ENCODE assay signal across 8 mouse cellular contexts in the genomic region with DNA sequence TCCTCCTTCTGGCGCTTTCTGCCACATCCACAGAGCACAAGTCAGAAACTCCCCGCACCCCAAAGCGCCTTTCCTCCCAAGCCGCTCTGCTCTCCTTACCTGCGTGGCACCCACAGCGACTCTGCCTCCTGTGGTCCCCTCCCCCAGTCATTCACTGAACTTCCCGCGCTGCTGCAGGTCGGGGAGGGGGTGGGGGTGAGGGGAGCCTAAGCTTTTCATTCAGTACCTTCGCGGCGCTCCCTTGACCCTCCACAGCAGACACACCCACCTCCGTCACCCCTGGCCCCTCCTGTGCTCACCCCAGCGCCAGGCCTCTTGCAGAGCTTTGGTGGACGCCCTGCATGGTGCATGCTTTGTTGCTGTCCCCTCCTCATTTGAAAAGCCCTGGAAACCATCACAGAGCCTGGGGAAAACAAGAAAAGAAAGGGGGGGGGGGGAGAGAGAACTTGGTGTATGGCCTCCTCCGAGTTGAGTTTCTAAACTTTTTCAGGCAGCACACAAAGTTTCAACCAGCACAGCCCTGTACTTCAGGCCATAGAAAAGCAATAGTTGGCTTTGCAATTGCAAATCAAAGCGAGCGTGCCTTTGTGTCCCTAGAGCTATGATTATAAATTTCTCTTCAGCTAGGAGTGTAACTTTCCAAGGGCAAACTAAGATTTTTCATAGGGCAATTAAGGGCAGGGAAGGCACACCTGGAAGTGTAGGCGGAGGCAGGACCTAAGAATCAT. TPM values are rescaled to one million over a fixed set of nuclear protein-coding genes. Genes with fewer than 3 reads are reported as not detected.
DNase-seq lines count a peak whose midpoint lies in the region; ATAC-seq and TF ChIP-seq lines count a peak whose summit lies in the region.

A gene (minus strand): TSS at position 268 of the 728 bp plus-strand sequence.

- TF ChIP-seq POLR2A in kidney, adult 2 months (IDR thresholded peaks at IDR 0.05; ENCODE audit: low read depth, low read length), result no peak

- ATAC-seq in embryonic facial prominence, embryonic 11.5 days (replicated peaks; ENCODE audit: insufficient number of reproducible peaks, low FRiP score, low TSS enrichment, low read depth), result peak; percentile 81
- no peak for ATAC-seq in liver, embryonic 12.5 days
- peak; percentile 53 for ATAC-seq in stomach, postnatal 0 days (ENCODE audit: low FRiP score, low TSS enrichment)
- ATAC-seq in megakaryocyte-erythroid progenitor cell, adult 5-6 weeks (replicated peaks; ENCODE audit: low FRiP score, low TSS enrichment, poor library complexity, severe bottlenecking), result no peak

- H3K27ac ChIP-seq in kidney, adult 2 months (ENCODE audit: insufficient read depth, low read depth, low read length), result peak within 1 kb of the TSS; percentile 67
- peak within 1 kb of the TSS; percentile 18; the same call in 1 of the 2 replicates for H3K27ac ChIP-seq in ES-E14 (ENCODE audit: insufficient read depth, low read depth, low read length, poor library complexity, severe bottlenecking)
- H3K27ac ChIP-seq in embryonic facial prominence, embryonic 11.5 days (replicated peaks; ENCODE audit: low read depth, low read length), result peak within 1 kb of the TSS; percentile 86
- no peak within 1 kb of the TSS for H3K27ac ChIP-seq in liver, embryonic 12.5 days
- H3K27ac ChIP-seq in stomach, postnatal 0 days (replicated peaks), result peak within 1 kb of the TSS; percentile 93

- in situ Hi-C loops in ES-E14 (cut with MboI; ENCODE audit: low sequenced_read_pairs in 2 of 2, unreplicated experiment in 2 of 2), result no loop called here

- TF ChIP-seq CTCF in kidney, adult 2 months (conservative IDR thresholded peaks at IDR 0.05; ENCODE audit: insufficient read depth, insufficient read length, low read depth, low read length), result no peak
- TF ChIP-seq CTCF in stomach, postnatal 0 days (IDR thresholded peaks at IDR 0.05; ENCODE audit: low read depth), result no peak

- no peaks in the 10 kb centered on the region for H3K36me3 ChIP-seq in kidney, adult 2 months (ENCODE audit: control insufficient read depth, insufficient read depth, low read length)
- H3K36me3 ChIP-seq in ES-E14 (ENCODE audit: control insufficient read depth, insufficient read depth, low read length, poor library complexity, severe bottlenecking), result no peaks in the 10 kb centered on the region
- no peaks in the 10 kb centered on the region for H3K36me3 ChIP-seq in embryonic facial prominence, embryonic 11.5 days (replicated peaks; ENCODE audit: control insufficient read depth, insufficient read depth, low read depth, low read length)
- no peaks in the 10 kb centered on the region for H3K36me3 ChIP-seq in liver, embryonic 12.5 days
- H3K36me3 ChIP-seq in stomach, postnatal 0 days (ENCODE audit: control insufficient read depth, insufficient read depth, low read length), result no peaks in the 10 kb centered on the region

- no peaks in the 10 kb centered on the region for H3K27me3 ChIP-seq in kidney, adult 2 months (replicated peaks; ENCODE audit: control insufficient read depth, insufficient read depth, low read length)
- no peaks in the 10 kb centered on the region for H3K27me3 ChIP-seq in embryonic facial prominence, embryonic 11.5 days (ENCODE audit: control insufficient read depth, insufficient read depth, low read length)
- H3K27me3 ChIP-seq in liver, embryonic 12.5 days (replicated peaks), result peaks cover 37% of the 10 kb centered on the region
- H3K27me3 ChIP-seq in stomach, postnatal 0 days (ENCODE audit: control insufficient read depth, insufficient read depth, low read length), result no peaks in the 10 kb centered on the region

- H3K4me3 ChIP-seq in kidney, adult 2 months (ENCODE audit: insufficient read depth, low read depth, low read length), result peak within 1 kb of the TSS; percentile 76
- H3K4me3 ChIP-seq in ES-E14 (ENCODE audit: insufficient read depth in 1 of 2, low read depth in 1 of 2, low read length in 2 of 2, poor library complexity in 1 of 2, severe bottlenecking in 1 of 2), result peak within 1 kb of the TSS; percentile 83 to 91
- H3K4me3 ChIP-seq in embryonic facial prominence, embryonic 11.5 days (ENCODE audit: low read depth, low read length), result peak within 1 kb of the TSS; percentile 63
- peak within 1 kb of the TSS; percentile 61 for H3K4me3 ChIP-seq in liver, embryonic 12.5 days
- H3K4me3 ChIP-seq in stomach, postnatal 0 days (ENCODE audit: low read depth, low read length), result peak within 1 kb of the TSS; percentile 77

- H3K4me1 ChIP-seq in kidney, adult 2 months (ENCODE audit: control insufficient read depth, insufficient read depth, low read length), result no peaks in the 10 kb centered on the region
- peaks cover 0 to 6% of the 10 kb centered on the region in 2 experiments; a peak in 2 of 4 replicates for H3K4me1 ChIP-seq in ES-E14 (ENCODE audit: control insufficient read depth in 2 of 2, insufficient read depth in 2 of 2, low read length in 2 of 2, poor library complexity in 1 of 2)
- H3K4me1 ChIP-seq in embryonic facial prominence, embryonic 11.5 days (ENCODE audit: control insufficient read depth, insufficient read depth, low read length), result no peaks in the 10 kb centered on the region; the same call in 1 of the 2 replicates
- H3K4me1 ChIP-seq in liver, embryonic 12.5 days, result peaks cover 18% of the 10 kb centered on the region
- no peaks in the 10 kb centered on the region for H3K4me1 ChIP-seq in stomach, postnatal 0 days (replicated peaks; ENCODE audit: control insufficient read depth, insufficient read depth)

- peak within 1 kb of the TSS; percentile 74 for H3K9ac ChIP-seq in ES-E14 (ENCODE audit: insufficient read depth, low read depth, low read length, poor library complexity, severe bottlenecking)
- peak within 1 kb of the TSS; percentile 84 for H3K9ac ChIP-seq in embryonic facial prominence, embryonic 11.5 days (replicated peaks; ENCODE audit: low read length)
- H3K9ac ChIP-seq in liver, embryonic 12.5 days, result peak within 1 kb of the TSS; percentile 53
- peak within 1 kb of the TSS; percentile 84 for H3K9ac ChIP-seq in stomach, postnatal 0 days (ENCODE audit: low read length)

- no peaks in the 10 kb centered on the region for H3K9me3 ChIP-seq in ES-E14 (ENCODE audit: control insufficient read depth, insufficient read depth, low read depth, low read length)
- H3K9me3 ChIP-seq in embryonic facial prominence, embryonic 11.5 days (replicated peaks; ENCODE audit: control insufficient read depth, low read length), result no peaks in the 10 kb centered on the region
- H3K9me3 ChIP-seq in liver, embryonic 12.5 days (replicated peaks), result no peaks in the 10 kb centered on the region
- H3K9me3 ChIP-seq in stomach, postnatal 0 days (ENCODE audit: control insufficient read depth, low read length), result no peaks in the 10 kb centered on the region

- no peak for DNase-seq in kidney, adult 2 months
- no peak for DNase-seq in kidney, adult 9 months
- no peak for DNase-seq in ES-E14 (ENCODE audit: low read depth, low spot score)
- peak; percentile 71 for DNase-seq in embryonic facial prominence, embryonic 11.5 days (ENCODE audit: low spot score)
- no peak for DNase-seq in heart, postnatal 25 days (ENCODE audit: low spot score)
- peak; percentile 62 for DNase-seq in stomach, postnatal 0 days (ENCODE audit: low spot score)

- TF ChIP-seq EP300 in stomach, postnatal 0 days (optimal IDR thresholded peaks at IDR 0.05), result no peak

- H3K4me2 ChIP-seq in embryonic facial prominence, embryonic 11.5 days (ENCODE audit: low read depth, low read length), result peak within 1 kb of the TSS; percentile 72
- peak within 1 kb of the TSS; percentile 82 for H3K4me2 ChIP-seq in liver, embryonic 12.5 days
- peak within 1 kb of the TSS; percentile 93 for H3K4me2 ChIP-seq in stomach, postnatal 0 days (replicated peaks; ENCODE audit: low read depth)

- 18% methylated on average over 19 of the region's 19 CpGs for WGBS in kidney, adult 2 months
- 3% methylated on average over 19 of the region's 19 CpGs for WGBS in embryonic facial prominence, embryonic 11.5 days
- 7% methylated on average over 18 of the region's 19 CpGs for WGBS in liver, embryonic 12.5 days (ENCODE audit: insufficient replicate concordance)
- 14% methylated on average over 13 of the region's 19 CpGs for WGBS in stomach, postnatal 0 days

- intact Hi-C loops in heart, postnatal 25 days (cut with DNase I), result loop anchor here (2.0 to 5.0 kb wide), 2 partner anchors 136 to 195 kb away; no protein-coding TSS in a partner anchor

TF ChIP-seq in ES-E14, 5 proteins besides CTCF, POLR2A, EP300 and RAD21:
- TF ChIP-seq CHD2 (IDR thresholded peaks at IDR 0.05; ENCODE audit: low read depth, low read length), result no peak
- TF ChIP-seq ZNF384 (IDR thresholded peaks at IDR 0.05; ENCODE audit: low read depth, low read length), result no peak
- no peak for TF ChIP-seq MAFK (IDR thresholded peaks at IDR 0.05; ENCODE audit: insufficient read depth, low read depth, low read length)
- no peak for TF ChIP-seq ZC3H11A (IDR thresholded peaks at IDR 0.05; ENCODE audit: borderline replicate concordance, low read depth, low read length)
- no peak for TF ChIP-seq HCFC1 (IDR thresholded peaks at IDR 0.05; ENCODE audit: borderline replicate concordance, insufficient read depth, low read length)
TF ChIP-seq in ES-E14: peak in this region for 0.

RNA-seq across cellular contexts. Expression of the gene that starts here (rescaled TPM):
- polyA plus RNA-seq in kidney, adult 2 months (2012; rRNA removed), result 12.8 and 15.4 TPM in 2 replicates
- 31.0 and 44.2 TPM in 2 replicates for total RNA-seq in ES-E14 (2012; rRNA removed)
- 177 and 206 TPM in 2 replicates for polyA plus RNA-seq in embryonic facial prominence, embryonic 11.5 days (2014; fragmentation: Nextera tagmentation; extraction: Ambion mirVana)
- 10 to 100 TPM; 11.1 to 14.3 TPM for total RNA-seq in heart, postnatal 25 days (2021)
- polyA plus RNA-seq in liver, embryonic 12.5 days (2016; fragmentation: Nextera tagmentation; extraction: Ambion mirVana), result 8.8 and 10.9 TPM in 2 replicates
- 36.4 and 37.5 TPM in 2 replicates for polyA plus RNA-seq in stomach, postnatal 0 days (2015; fragmentation: Nextera tagmentation; extraction: Ambion mirVana)
- 0.13 TPM in 1 of 2 replicates, not detected in the other for total RNA-seq in megakaryocyte-erythroid progenitor cell, adult 5-6 weeks (2014; fragmentation: Nextera tagmentation)
- total RNA-seq in megakaryocyte-erythroid progenitor cell, adult 5-6 weeks (2017), result not detected in 2 replicates

Comparison
In these comparisons a context has a peak if more than half of its experiments do, and no peak if none do; other contexts are left out.
1. RNA of the gene that starts here (total RNA-seq): 31.0 to 44.2 TPM in ES-E14 and 11.1 to 14.3 TPM in heart, postnatal 25 days; 0.13 TPM in megakaryocyte-erythroid progenitor cell, adult 5-6 weeks; every median in the first group is over 10 times any median in the second.
2. DNase-seq: peak in embryonic facial prominence, embryonic 11.5 days (single experiment) and stomach, postnatal 0 days (single experiment); none in kidney, adult 2 months (single experiment), kidney, adult 9 months (single experiment), ES-E14 (single experiment) and heart, postnatal 25 days (single experiment).
3. ATAC-seq: peak in embryonic facial prominence, embryonic 11.5 days (single experiment) and stomach, postnatal 0 days (single experiment); none in liver, embryonic 12.5 days (single experiment) and megakaryocyte-erythroid progenitor cell, adult 5-6 weeks (single experiment).
4. Peak in every context shown above with its lines, with median percentiles within 50 percentile points of each other: H3K4me3 ChIP-seq, H3K9ac ChIP-seq and H3K4me2 ChIP-seq.